Mouse (Mus musculus) embryonic fibroblast, embryonic 13.5 days (primary cell): ENCODE measurements around the gene Kcnip1. TPM values are rescaled to one million over a fixed set of nuclear protein-coding genes. Genes with fewer than 3 reads are reported as not detected.

ENCODE experiments used
- H3K27ac ChIP-seq: 2 replicates; pipeline ENCODE4 v1.5.1; 2012; ENCODE audit warnings: low read length, control low read depth, inconsistent platforms; ENCODE audit not compliant: insufficient read depth
- H3K4me1 ChIP-seq: 2 replicates; pipeline ENCODE4 v1.6.1; 2011; ENCODE audit warnings: low read length; ENCODE audit not compliant: control insufficient read depth, insufficient read depth
- H3K4me3 ChIP-seq: 2 replicates; pipeline ENCODE4 v1.5.1; 2011; ENCODE audit warnings: mild to moderate bottlenecking, control low read depth, low read length; ENCODE audit not compliant: insufficient read depth
- CTCF ChIP-seq: IDR thresholded peaks from 2 replicates; pipeline ENCODE4 v1.5.1; 2011; ENCODE audit warnings: mild to moderate bottlenecking, control low read depth, low read length, moderate library complexity, borderline replicate concordance; ENCODE audit not compliant: insufficient read depth
- POLR2A ChIP-seq: IDR thresholded peaks from 2 replicates; pipeline ENCODE4 v1.6.1; 2011; ENCODE audit warnings: low read depth, mild to moderate bottlenecking, control low read depth, low read length, moderate library complexity
- polyA plus RNA-seq: library from polyadenylated mRNA; stranded (reverse); fragments of >200 nt; gene quantifications from 2 replicates; pipeline ENCODE4 v1.2.4, GENCODE M21; 2011; ENCODE audit warnings: low read depth; ENCODE audit not compliant: missing spikeins, insufficient read length

The Kcnip1 gene
- polyA plus RNA-seq, 1 experiment, result 2.7 TPM

GRCm38 (mm10) chr11:33912151-33912571, 80.8 kb downstream of the Kcnip1 start:
- TF ChIP-seq POLR2A, result no peak
- no peak for TF ChIP-seq CTCF
- Histone ChIP-seq H3K4me3 (no peak overlapping the region), H3K27ac (no peak overlapping the region), H3K4me1 (no peaks in the 10 kb centered on the region)

GRCm38 (mm10) chr11:33910982-33911381, 82.0 kb downstream of the Kcnip1 start:
- Histone ChIP-seq H3K4me3 (no peak overlapping the region), H3K27ac (no peak overlapping the region), H3K4me1 (no peaks in the 10 kb centered on the region)
- no peak for TF ChIP-seq CTCF
- TF ChIP-seq POLR2A, result no peak

GRCm38 (mm10) chr11:33908360-33909175, 84.4 kb downstream of the Kcnip1 start:
- Histone ChIP-seq H3K27ac (no peak overlapping the region), H3K4me3 (no peak overlapping the region), H3K4me1 (no peaks in the 10 kb centered on the region)
- no peak for TF ChIP-seq CTCF
- TF ChIP-seq POLR2A, result no peak

- Histone ChIP-seq H3K27ac (no peak overlapping the region), H3K4me1 (no peaks in the 10 kb centered on the region), H3K4me3 (no peak overlapping the region)
- TF ChIP-seq POLR2A (no peak), CTCF (no peak)
These were observed 89.5 kb downstream of the Kcnip1 start for GRCm38 (mm10) chr11:33903494-33903893.

GRCm38 (mm10) chr11:33902377-33902776, 90.6 kb downstream of the Kcnip1 start:
- TF ChIP-seq CTCF (no peak), POLR2A (no peak)
- H3K27ac ChIP-seq, result no peak overlapping the region
- no peaks in the 10 kb centered on the region for H3K4me1 ChIP-seq
- H3K4me3 ChIP-seq, result no peak overlapping the region

DNA sequence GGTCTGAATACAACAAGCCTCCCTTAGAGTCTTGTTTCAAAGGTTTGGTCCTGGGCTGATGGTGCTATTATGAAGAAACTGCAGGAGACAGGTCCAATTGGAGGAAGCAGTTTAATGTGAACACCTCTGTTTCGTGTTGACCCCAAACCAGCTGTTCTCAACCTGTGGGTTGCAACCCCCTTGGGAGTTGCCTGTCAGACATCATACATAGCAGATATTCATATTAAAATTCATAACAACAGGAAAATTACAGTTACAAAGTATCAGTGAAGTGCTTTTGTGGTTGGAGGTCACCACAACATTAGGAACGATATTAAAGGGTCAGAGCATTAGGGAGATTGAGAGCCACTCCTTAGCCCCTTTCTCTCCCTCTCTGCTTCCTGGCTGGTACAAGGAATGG, 91.2 kb downstream of the Kcnip1 start:
- Histone ChIP-seq H3K27ac (no peak overlapping the region), H3K4me3 (no peak overlapping the region), H3K4me1 (no peaks in the 10 kb centered on the region)
- TF ChIP-seq CTCF, result no peak
- no peak for TF ChIP-seq POLR2A

DNA sequence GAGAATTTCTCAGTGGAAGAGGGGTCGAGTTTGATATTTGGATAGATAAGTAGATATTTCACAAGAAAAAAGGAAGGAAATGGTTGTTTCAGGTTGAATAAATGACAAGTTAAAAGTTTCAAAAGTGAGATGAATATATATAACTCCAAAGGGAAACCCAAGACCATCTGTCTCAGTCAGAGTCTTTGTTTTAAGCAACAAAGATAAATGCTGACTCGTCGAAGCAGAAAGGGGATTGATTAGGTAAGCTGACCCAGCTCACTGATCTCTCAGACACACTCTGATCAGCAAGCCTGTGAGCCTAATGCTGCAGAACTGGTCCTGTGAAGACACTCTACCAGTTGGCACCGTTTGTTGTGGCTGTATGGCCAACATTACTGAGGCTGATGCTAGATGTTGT, 101.9 kb downstream of the Kcnip1 start:
- Histone ChIP-seq H3K27ac (no peak overlapping the region), H3K4me1 (no peaks in the 10 kb centered on the region), H3K4me3 (no peak overlapping the region)
- no peak for TF ChIP-seq POLR2A
- no peak for TF ChIP-seq CTCF

GRCm38 (mm10) chr11:33890382-33890781, 102.6 kb downstream of the Kcnip1 start:
- Histone ChIP-seq H3K27ac (no peak overlapping the region), H3K4me3 (no peak overlapping the region), H3K4me1 (no peaks in the 10 kb centered on the region)
- TF ChIP-seq CTCF, result no peak
- no peak for TF ChIP-seq POLR2A

- peaks cover 4% of the 10 kb centered on the region for H3K4me1 ChIP-seq
- TF ChIP-seq POLR2A (no peak), CTCF (no peak)
- H3K4me3 ChIP-seq, result no peak overlapping the region
- H3K27ac ChIP-seq, result no peak overlapping the region
These were observed 105.3 kb downstream of the Kcnip1 start for GRCm38 (mm10) chr11:33887660-33888059.

GRCm38 (mm10) chr11:33885981-33886380, 107.0 kb downstream of the Kcnip1 start:
- Histone ChIP-seq H3K4me1 (peaks cover 5% of the 10 kb centered on the region), H3K27ac (no peak overlapping the region), H3K4me3 (no peak overlapping the region)
- TF ChIP-seq POLR2A (no peak), CTCF (no peak)
